Mouse (Mus musculus) lung, adult 2 months (tissue): ENCODE measurements around the gene Gm8453.
"Not testable (repeated sequence)": the region's sequence is repeated elsewhere in the genome, so short reads cannot be mapped to it uniquely, and the experiment has no call there.

ENCODE experiments used
- CTCF ChIP-seq: fragments of 200-500 bp; IDR thresholded peaks from 2 replicates; pipeline ENCODE4 v1.5.1; 2011; ENCODE audit warnings: mild to moderate bottlenecking, low read length, control low read depth; ENCODE audit not compliant: insufficient read depth
- POLR2A ChIP-seq: fragments of 200-500 bp; IDR thresholded peaks from 2 replicates; pipeline ENCODE4 v1.6.1; 2011; ENCODE audit warnings: low read depth, mild to moderate bottlenecking, control low read depth, low read length, borderline replicate concordance; ENCODE audit errors: extremely low read depth

DNA sequence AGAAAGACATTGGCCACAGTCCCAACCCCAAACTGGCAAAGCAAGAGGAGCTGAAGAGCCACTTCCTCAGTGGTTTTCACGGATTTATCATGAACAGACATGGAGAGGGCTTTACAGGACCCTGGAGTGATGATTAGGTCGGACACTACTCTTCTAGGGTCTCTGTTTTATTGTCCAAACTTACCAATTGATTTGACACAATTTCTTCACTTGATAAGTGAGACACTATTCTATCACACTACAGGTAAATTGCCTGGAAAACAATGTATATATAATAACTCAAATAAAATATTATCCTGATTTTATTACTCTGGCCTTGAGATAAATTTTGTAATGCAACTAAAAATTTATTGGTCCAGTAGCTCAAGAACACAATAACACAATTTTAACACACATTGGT, at the start of gene Gm8453:
- TF ChIP-seq CTCF, POLR2A: not testable (repeated sequence)
